Mouse (Mus musculus) liver, adult 2 months (tissue): ENCODE results near the gene Cdk14. TPM values are rescaled to one million over a fixed set of nuclear protein-coding genes. Genes with fewer than 3 reads are reported as not detected.

Experiments used
- DNase-seq: peaks from one replicate; pipeline ENCODE4 v3.0.0-alpha.2; 2011; ENCODE audit warnings: low read depth, low spot score; ENCODE audit errors: extremely low read depth
- H3K27ac ChIP-seq: fragments of 200-500 bp; replicated peaks from 2 replicates; pipeline ENCODE4 v1.5.1; 2012; ENCODE audit warnings: low read depth, mild to moderate bottlenecking, control low read depth, inconsistent platforms, low read length; ENCODE audit not compliant: insufficient read depth
- H3K27me3 ChIP-seq: fragments of 200-500 bp; 2 replicates; pipeline ENCODE4 v1.6.1; 2012; ENCODE audit warnings: mild to moderate bottlenecking, moderate library complexity, low read length, inconsistent platforms; ENCODE audit not compliant: control insufficient read depth, insufficient read depth
- H3K36me3 ChIP-seq: fragments of 200-500 bp; 2 replicates; pipeline ENCODE4 v1.6.1; 2012; ENCODE audit warnings: low read length, inconsistent platforms; ENCODE audit not compliant: control insufficient read depth, insufficient read depth
- H3K4me1 ChIP-seq: fragments of 200-500 bp; 2 replicates; pipeline ENCODE4 v1.6.1; 2011; ENCODE audit warnings: low read length; ENCODE audit not compliant: control insufficient read depth, insufficient read depth
- H3K4me3 ChIP-seq: fragments of 200-500 bp; 2 replicates; pipeline ENCODE4 v1.5.1; 2011; ENCODE audit warnings: low read depth, mild to moderate bottlenecking, control low read depth, low read length, moderate library complexity; ENCODE audit not compliant: insufficient read depth
- H3K79me2 ChIP-seq: fragments of 200-500 bp; 2 replicates; pipeline ENCODE4 v1.6.1; 2012; ENCODE audit warnings: inconsistent platforms, mild to moderate bottlenecking, low read length, moderate library complexity; ENCODE audit not compliant: control insufficient read depth, insufficient read depth
- H3K9ac ChIP-seq: fragments of 200-500 bp; 2 replicates; pipeline ENCODE4 v1.6.1; 2012; ENCODE audit warnings: low read depth, mild to moderate bottlenecking, control low read depth, inconsistent platforms, low read length
- CTCF ChIP-seq: fragments of 200-500 bp; IDR thresholded peaks from 2 replicates; pipeline ENCODE4 v1.5.1; 2011; ENCODE audit warnings: low read depth, low read length, control low read depth
- POLR2A ChIP-seq: fragments of 200-500 bp; IDR thresholded peaks from 2 replicates; pipeline ENCODE4 v1.6.1; 2011; ENCODE audit warnings: low read length, control low read depth; ENCODE audit not compliant: insufficient read depth; ENCODE audit errors: extremely low read depth
- WGBS: fragments of 180-500 bp; shearing (Covaris S2); methylation state at CpG from one replicate; pipeline ENCODE4 v1.1.7; 2018; 5-methylcytosine and 5-hydroxymethylcytosine counted together
- polyA plus RNA-seq: library from polyadenylated mRNA; depleted of rRNA; stranded (reverse); fragments of >200 nt; gene quantifications from 2 replicates; pipeline ENCODE4 v1.2.3, GENCODE M21; 2012
- total RNA-seq: library from RNA; depleted of rRNA; stranded (reverse); fragments of >200 nt; gene quantifications from 2 replicates; pipeline ENCODE4 v1.2.3, GENCODE M21; 2014

The Cdk14 gene
- total and polyA plus RNA-seq, 2 experiments, result 0.31 to 2.7 TPM

- Histone ChIP-seq H3K27me3 (no peaks in the 10 kb centered on the region), H3K36me3 (no peaks in the 10 kb centered on the region), H3K4me3 (no peak overlapping the region), H3K9ac (no peak overlapping the region), H3K4me1 (no peaks in the 10 kb centered on the region; the same call in 1 of the 2 replicates), H3K27ac (peak overlapping the region; percentile 44), H3K79me2 (no peaks in the 10 kb centered on the region)
- 91% methylated on average over 5 of the region's 5 CpGs for WGBS
- no peak for DNase-seq
- TF ChIP-seq CTCF, result no peak
- TF ChIP-seq POLR2A, result no peak
These were observed 59.8 kb downstream of the Cdk14 start for GRCm38 (mm10) chr5:5360338-5360737.

GRCm38 (mm10) chr5:5359915-5360314, 60.2 kb downstream of the Cdk14 start:
- TF ChIP-seq CTCF, result no peak
- no peak for TF ChIP-seq POLR2A
- no peak overlapping the region for H3K27ac ChIP-seq
- H3K9ac ChIP-seq, result no peak overlapping the region
- H3K27me3 ChIP-seq, result no peaks in the 10 kb centered on the region
- H3K4me1 ChIP-seq, result no peaks in the 10 kb centered on the region; the same call in 1 of the 2 replicates
- whole genome bisulfite sequencing, result 17% methylated on average over 3 of the region's 3 CpGs
- H3K79me2 ChIP-seq, result no peaks in the 10 kb centered on the region
- peak; percentile 41 for DNase-seq
- no peaks in the 10 kb centered on the region for H3K36me3 ChIP-seq
- no peak overlapping the region for H3K4me3 ChIP-seq

GRCm38 (mm10) chr5:5359370-5359769, 60.7 kb downstream of the Cdk14 start:
- Histone ChIP-seq H3K36me3 (no peaks in the 10 kb centered on the region), H3K9ac (no peak overlapping the region), H3K27ac (no peak overlapping the region), H3K4me3 (no peak overlapping the region), H3K4me1 (no peaks in the 10 kb centered on the region; the same call in 1 of the 2 replicates), H3K79me2 (no peaks in the 10 kb centered on the region), H3K27me3 (no peaks in the 10 kb centered on the region)
- TF ChIP-seq CTCF (peak; percentile 13; the same call in 1 of the 2 replicates), POLR2A (no peak)
- no peak for DNase-seq
- 93% methylated on average over 5 of the region's 5 CpGs for WGBS

GRCm38 (mm10) chr5:5358019-5358717, 61.9 kb downstream of the Cdk14 start:
- 84% methylated on average over 18 of the region's 18 CpGs for WGBS
- Histone ChIP-seq H3K4me1 (no peaks in the 10 kb centered on the region; the same call in 1 of the 2 replicates), H3K9ac (no peak overlapping the region), H3K27ac (no peak overlapping the region), H3K79me2 (no peaks in the 10 kb centered on the region), H3K4me3 (no peak overlapping the region), H3K36me3 (no peaks in the 10 kb centered on the region), H3K27me3 (no peaks in the 10 kb centered on the region)
- no peak for DNase-seq
- TF ChIP-seq CTCF, result no peak
- no peak for TF ChIP-seq POLR2A

GRCm38 (mm10) chr5:5354684-5355368, 65.3 kb downstream of the Cdk14 start:
- Histone ChIP-seq H3K27ac (no peak overlapping the region), H3K79me2 (no peaks in the 10 kb centered on the region), H3K36me3 (no peaks in the 10 kb centered on the region), H3K4me1 (no peaks in the 10 kb centered on the region; the same call in 1 of the 2 replicates), H3K27me3 (no peaks in the 10 kb centered on the region), H3K9ac (no peak overlapping the region), H3K4me3 (no peak overlapping the region)
- WGBS, result 59% methylated on average over 5 of the region's 5 CpGs
- DNase-seq, result no peak
- TF ChIP-seq POLR2A (no peak), CTCF (no peak)

- Histone ChIP-seq H3K27ac (no peak overlapping the region), H3K9ac (no peak overlapping the region), H3K36me3 (no peaks in the 10 kb centered on the region), H3K4me3 (no peak overlapping the region), H3K27me3 (no peaks in the 10 kb centered on the region), H3K4me1 (no peaks in the 10 kb centered on the region), H3K79me2 (no peaks in the 10 kb centered on the region)
- WGBS, result 53% methylated on average over 1 of the region's 1 CpGs
- no peak for DNase-seq
- no peak for TF ChIP-seq CTCF
- no peak for TF ChIP-seq POLR2A
These were observed 66.2 kb downstream of the Cdk14 start for GRCm38 (mm10) chr5:5353946-5354345.
